Mouse (Mus musculus): Measurements from ENCODE around the gene P2ry12.

The P2ry12 gene

DNA sequence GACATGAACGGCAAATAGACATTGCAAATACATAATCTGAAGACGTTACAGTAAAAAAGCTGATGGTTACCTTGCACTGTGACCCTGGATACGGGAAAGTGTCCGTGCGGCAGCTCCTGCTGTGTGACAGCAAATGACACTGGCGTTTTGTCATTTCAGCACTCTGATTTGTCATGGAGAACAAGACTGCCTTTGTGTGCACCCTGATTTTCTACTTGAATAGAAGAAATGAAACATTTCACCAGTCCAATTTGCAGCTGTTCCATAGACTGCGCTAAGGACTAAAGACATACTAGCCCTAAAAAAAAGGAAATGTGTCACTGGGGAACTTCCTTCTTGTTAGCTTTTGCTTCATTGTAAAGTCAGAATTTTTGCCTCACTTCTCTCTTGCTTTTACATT lies at the start of gene P2ry12:
Gene P2ry12 (minus strand): TSS at position 168 of the 400 bp plus-strand sequence.
- no peak for DNase-seq (ENCODE audit: low spot score)

DNA sequence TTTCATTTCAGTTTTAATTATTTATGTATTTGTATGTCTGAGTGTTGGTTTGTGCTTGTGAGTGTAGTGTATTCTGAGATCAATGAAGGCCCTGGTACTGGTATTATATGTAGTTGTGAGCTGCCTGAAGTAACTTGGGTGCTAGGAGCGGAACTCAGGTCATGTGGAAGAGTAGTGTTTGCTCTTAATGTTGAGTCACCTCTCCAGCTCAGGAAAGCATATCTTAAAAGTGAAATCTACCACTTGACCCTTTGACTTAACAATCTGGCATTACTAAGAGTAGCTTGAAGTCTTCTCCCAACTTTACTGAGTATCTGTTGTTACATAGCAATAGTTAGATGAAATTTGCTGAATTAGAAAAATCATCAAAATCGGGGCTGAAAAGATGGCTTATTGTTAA lies 42.8 kb upstream of the P2ry12 start:
- DNase-seq (ENCODE audit: low spot score): no peak

DNA sequence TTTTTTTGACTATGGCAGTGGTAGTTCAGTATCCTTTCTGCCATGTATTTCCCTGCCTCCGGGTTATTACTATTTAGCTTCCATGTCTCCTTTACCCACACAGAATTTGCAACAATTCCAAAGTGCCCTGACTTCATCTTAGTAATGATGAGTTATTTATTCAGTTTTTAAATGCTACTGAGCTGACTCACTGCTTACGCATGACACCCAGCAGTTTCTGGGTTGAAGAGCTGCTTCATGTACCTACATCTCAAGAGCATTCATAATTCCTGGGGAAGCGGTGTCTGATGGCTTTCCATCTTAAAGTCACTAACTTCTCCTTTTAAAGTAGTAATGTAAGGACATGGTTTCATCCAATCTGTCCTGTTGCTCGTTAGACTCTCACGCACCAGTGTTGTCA lies 42.3 kb upstream of the P2ry12 start:
- no peak for DNase-seq (ENCODE audit: low spot score)

DNA sequence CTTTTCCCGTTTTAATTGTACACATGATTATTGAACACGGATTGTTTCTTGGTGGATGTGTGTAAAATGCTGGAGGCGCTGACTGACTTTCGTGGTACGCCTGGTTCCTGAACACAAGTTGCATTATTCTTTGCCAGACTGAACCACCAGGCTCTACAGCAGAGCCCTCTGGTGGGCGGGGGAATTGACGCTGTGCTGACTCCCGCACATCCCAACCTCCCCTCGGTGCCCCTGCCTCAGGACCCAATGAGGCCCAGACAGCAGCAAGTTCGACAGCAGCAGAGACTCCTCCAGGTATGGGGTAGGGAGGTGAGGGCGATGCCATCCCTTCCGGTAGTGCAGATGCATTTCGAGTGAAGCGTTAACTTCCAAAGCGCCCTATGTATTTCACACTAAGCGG lies 35.0 kb upstream of the P2ry12 start:
- DNase-seq (ENCODE audit: low spot score): no peak

DNA sequence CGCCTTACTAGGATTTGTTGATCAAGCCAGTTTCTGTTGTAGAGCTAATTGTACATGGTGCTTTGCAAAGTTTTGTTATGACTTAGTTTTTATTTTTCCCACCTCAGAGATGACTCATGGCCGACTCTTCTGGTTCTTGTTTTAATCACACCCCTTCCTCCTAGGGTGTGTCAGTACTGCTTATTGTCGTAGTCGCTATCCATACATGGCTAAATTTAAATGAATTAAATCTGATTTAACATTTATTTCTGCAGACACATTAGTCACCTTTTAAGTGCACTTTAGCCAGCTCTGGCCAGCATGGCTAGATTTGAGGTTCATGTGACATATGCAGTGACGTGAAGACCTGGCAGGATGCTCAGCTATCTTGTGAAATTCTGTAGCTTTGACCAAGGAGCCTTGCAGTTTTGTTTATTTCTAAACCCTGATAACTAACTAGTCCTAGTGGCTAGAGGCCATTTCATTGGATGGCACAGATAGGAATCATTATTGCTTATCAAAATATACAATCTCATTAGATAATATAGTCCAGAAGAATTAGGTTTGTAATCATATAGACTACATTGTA lies 34.0 kb upstream of the P2ry12 start:
- no peak for DNase-seq (ENCODE audit: low spot score)

DNA sequence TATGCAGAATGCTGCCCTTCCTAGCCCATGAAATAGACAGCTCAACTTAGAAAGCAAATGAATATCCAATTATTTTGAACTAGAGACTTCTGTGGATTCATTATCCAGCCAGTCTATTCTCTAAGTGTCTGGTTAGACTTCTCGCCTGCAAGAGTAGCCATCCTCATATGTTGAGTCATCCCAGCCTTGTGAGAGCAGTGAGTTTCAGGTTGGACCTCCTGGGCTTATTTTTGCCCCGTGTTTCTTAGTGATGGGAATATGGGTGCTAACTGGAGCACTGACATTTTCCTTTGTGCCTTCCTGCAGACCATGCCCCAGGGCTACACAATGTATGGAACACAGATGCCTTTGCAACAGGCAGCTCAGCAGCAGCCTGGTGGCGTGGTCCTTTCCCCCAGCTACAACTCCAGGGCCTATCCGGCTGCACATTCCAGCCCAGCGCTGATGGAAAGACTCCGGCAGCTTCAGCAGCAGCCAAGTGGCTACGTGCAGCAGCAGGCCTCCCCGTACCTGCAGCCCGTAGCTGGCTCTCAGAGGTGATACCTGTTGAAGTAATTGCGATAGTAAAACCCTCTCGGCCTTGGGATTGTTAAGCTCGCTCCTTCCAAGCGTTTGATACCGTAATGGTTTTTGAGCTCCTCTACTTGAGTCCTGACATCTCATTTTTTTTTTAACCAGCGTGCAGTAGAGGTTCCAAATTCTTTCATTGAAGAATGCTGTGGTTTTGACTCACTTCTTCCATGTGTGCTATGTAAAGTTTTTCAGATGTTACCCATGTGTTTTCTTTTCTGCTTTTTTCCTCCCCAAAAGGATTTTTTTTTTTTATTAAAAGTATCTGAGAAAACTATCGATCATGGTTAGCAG lies 33.3 kb upstream of the P2ry12 start:
- DNase-seq (ENCODE audit: low spot score): no peak

DNA sequence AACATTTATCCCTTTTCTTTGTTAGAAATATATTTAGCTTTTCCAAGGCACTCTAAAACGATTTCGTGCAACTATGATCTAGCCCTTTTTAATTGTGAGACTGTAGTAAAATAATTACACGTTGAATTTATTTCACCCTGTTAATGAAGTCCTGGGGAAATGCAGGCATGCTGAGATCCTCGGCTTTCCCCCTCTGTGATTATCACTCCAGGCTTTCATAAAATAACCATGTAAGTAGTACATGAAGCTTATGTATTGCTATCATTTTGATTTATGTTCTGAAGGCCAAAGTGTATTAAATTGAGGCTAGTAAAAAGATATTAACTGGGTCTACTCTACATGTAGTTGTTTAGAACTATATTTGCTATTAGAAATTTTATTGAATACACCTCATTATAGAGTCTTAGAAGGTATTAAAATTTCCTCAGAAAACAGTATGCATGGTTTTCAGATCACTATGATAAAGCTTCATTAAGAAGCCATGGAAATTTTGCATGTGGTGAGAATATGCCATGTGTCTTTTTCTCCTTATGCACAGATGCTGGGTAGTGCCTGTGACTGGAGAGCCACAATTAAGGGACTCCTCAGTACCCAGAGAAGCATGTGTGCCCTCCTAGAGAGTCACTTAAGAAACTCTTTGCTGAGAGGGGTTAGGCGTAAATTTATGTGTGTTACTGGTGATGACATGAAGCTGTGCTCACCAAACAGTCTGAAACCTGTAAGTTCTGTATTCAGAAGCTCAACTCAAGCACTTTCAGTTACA lies 30.9 kb upstream of the P2ry12 start:
- DNase-seq (ENCODE audit: low spot score): no peak

DNA sequence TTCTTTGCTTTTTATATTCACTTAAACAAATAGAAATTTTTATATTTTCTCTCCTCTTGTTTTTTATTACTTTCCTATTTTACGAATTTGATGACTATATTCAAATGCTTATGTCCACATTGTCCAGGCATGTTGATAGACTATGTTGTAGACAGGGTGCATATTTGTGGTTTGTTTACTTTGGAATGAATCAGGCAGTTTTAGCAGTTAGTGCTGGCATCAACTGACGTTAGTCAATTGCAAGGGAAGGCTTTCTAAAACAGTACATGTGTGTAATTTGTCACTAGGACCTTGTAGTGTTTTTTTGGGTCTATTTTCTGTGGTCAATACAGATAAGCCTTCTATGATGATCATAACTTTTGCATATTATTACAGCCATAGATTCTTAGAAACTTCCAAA lies 27.9 kb upstream of the P2ry12 start:
- DNase-seq (ENCODE audit: low spot score): no peak

DNA sequence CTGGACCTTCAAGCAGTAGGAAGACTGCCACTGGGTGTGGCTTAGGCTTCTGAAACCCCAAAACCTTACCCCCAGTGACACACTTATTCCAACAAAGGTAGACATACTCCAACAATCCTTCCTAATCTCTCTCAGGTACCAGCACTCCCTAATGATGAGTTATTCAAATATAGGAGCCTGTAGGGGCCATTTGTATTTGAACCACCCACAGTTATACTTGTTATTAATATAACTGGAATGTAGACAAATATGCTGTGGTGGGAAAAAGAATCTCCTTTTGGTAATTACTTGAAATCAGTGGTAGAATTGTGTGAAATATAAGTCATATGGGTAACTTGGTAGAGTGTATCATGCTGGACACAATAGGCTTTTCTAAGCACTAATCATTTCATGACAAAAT lies 15.9 kb upstream of the P2ry12 start:
- DNase-seq (ENCODE audit: low spot score): no peak

DNA sequence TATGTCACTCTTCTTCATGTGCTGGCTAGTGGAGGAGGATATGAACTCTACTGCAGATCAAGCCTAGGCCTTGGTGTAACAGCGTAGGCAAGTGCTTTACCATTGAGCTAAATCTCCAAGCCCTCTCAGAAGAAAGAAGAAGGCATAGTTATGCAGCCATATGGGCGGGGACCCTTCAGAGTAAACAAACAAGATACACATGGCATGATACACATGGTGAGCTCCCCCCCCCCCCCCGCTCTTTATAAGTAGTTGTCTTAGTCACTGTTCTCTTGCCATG lies 15.5 kb upstream of the P2ry12 start:
- DNase-seq (ENCODE audit: low spot score): no peak

DNA sequence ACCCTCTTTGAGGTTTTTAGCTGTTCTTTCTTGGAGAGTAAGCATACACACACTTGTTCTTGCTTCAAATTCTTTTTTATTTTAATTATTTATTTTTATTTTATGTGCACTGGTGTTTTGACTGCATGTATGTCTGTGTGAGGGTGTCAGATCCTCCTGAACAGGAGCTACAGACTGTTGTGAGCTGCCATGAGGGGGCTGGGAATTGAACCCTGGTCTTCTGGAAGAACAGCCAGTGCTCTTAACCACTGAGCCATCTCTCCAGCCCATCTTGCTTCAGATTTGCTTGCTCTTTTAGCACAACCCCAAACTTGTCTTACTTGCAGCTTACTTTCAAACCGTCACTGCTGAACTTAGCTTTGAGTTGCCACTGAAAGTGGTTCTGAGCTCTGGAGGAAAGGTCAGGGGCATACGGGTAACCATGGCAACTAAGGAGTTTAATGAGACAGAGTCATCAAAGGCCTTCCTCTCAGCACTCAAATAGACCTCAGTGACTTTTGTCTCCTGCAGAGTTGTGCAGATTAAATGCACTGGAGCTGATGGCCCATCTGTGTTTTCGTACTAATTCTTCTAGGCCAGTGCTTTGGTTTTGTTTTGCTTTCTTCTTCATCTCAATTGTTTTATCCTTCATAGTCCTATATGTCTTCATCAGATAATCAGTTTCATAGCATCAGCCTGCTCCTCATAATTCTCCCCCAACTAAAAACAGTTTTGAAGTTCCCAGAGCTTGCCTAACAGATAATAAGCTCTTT lies 15.0 kb upstream of the P2ry12 start:
- DNase-seq (ENCODE audit: low spot score): no peak

DNA sequence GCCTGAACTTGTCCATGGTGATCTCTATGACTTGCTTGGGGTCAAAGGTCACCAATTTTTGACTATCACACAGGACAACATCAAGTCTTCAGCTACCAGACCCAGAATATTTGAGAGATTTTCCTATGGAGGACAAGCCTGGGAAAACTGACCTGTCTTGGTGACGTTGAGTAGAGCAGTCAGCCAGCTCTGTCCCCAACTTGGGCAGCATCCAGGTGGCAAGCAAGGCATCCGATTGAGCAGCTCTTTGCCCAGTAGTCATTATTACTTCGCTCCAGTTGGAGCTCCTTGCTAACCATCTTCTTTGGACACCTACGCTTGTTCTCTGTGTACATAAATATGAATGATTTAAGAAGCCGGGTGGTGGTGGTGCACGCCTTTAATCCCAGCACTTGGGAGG lies 8.1 kb upstream of the P2ry12 start:
- DNase-seq (ENCODE audit: low spot score): no peak

DNA sequence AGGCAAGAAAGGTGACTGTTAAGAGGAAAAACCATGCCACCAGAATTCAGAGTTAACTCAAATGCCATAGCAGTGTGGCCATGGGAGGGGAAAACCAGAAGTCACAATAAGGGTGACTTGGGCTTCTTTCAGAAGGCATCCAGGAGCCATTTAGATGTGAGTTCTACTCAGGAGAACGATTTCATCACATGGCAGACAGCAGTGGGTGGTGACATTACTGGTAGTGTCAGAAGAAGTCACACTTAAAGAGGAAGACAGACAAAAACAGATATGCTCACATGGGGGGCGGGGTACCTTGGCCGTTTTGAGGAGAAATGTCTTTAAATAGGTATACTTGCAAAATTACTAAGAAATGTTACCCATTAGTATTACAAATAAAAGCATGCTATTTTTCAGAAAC lies 1.3 kb upstream of the P2ry12 start:
- DNase-seq (ENCODE audit: low spot score): no peak

DNA sequence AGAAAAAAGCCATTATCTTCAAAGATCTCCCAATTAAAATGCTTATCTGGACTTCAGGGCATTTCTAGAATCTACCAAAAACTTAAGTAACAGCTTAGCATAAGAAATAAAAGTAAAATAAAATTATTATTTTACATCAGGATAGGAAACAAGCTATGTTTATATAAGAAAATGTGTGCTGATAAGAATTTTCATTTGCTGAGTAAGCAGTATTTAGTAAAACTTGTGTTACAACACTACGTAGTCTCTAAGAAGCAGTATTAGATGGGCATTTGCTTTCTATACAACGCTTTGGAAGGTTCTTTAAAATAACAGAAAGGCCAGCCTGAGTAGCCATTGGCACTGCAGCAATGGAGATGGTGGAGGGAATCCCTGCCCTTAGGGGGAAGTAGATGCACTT lies 746 bp upstream of the P2ry12 start:
- DNase-seq (ENCODE audit: low spot score): no peak

DNA sequence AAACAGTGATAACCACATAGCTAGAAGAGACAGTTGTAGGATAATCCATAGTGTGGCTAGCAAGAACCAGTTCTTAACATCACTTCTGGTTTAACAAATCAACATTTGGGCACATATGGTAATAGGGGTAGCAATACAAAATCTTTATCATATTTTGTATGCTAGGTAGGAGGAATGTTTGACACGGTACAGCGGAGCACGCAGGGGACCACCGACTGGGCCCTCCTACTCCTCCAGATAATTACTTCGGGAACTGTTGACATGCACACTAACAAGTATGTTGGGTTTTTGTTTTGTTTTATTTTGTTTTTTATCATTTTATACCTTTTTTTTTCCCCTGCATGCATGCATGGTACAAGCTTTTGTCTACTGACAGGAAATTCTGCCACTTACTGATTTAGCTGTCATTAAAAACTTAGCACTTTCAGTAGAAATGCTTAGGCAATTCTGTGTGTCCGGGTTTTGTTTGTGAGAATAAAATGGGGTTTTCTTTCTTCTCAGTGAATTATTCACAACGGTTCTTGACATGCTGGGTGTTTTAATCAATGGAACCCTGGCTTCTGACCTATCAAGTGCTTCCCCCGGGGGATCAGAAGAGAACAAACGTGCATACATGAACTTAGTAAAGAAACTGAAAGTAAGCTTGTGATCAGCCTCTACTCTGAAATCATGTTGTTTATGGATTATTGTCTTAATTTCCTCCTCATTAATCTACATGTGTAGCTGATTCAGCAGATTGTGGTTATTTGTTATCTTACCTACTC lies 780 bp downstream of the P2ry12 start:
- DNase-seq (ENCODE audit: low spot score): no peak

DNA sequence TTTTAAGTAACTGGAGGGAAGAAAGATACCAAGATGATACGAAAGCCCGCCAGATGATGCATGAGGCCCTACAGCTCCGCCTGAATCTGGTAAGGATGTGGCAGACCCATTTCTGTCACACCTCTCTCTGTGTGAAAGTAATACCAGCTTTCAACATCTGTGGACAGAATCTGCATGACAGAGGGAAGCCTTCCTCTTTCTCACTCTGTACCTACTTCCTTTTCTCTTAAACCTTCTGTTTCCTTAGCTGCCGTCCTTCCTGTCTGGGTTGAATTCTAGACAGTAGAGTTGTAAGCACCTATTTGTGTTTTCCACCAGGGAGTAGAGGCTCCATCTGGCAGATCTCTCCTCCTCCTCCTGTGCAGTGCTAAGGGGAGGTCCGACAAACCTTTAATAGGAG lies 1.9 kb downstream of the P2ry12 start:
- no peak for DNase-seq (ENCODE audit: low spot score)

DNA sequence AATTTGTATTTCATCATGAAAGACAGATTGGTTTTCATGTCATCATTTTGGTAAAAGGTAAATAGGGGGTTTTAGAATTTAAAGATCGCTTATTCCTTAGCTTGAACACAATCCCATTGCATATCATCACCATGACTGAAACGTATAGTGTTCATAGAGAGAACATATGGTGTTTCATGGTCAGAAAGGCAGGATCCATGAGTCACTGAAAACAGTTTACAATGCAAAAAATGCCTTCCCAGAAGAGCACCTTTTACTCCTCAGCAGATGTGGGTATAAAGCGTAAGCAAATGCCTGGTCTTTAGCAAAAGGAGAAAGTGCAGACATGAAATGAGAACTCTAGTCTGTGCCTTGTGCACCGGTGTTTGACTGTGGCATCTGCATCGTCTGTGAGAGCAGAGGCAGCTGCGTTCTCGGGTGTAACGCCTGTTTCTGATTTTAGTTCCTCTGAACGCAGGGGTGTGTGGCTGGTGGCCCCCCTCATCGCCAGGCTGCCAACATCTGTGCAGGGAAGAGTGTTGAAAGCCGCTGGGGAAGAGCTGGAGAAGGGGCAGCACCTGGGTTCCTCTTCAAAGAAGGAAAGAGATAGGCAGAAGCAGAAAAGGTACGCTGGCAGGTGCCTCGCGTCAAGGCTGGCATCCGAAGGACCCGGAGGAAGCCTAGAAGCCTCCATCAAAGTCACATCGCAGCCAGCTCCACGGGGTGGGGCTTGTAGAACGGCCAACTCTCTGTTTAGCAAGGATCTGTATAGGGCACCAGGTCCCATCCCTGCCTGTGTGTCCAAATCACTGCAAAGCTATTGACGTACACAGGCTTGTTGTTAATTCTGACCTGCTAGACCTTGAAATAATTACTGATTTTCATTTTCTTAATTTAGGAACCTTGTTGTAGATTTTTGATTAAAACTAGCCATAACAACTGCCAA lies 4.7 kb downstream of the P2ry12 start:
- DNase-seq (ENCODE audit: low spot score): no peak

DNA sequence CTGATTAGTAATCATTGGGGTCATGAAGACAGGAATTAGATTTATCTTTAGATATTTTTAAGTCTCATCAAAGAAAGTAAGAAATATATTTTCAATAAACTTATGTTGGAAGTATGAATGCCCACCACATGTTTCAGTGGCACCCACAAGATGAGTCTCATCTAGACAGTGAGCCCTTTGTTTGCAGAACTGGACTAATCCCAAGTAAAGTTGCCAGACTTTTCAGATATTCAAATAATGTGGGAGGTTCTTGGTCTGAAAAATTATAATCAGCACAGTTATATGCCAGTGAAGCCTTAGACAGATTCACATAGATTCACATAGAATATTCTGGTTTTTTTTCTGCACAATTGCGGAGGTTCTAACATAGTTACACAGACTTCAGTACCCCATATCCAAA lies 12.2 kb downstream of the P2ry12 start:
- no peak for DNase-seq (ENCODE audit: low spot score)

DNA sequence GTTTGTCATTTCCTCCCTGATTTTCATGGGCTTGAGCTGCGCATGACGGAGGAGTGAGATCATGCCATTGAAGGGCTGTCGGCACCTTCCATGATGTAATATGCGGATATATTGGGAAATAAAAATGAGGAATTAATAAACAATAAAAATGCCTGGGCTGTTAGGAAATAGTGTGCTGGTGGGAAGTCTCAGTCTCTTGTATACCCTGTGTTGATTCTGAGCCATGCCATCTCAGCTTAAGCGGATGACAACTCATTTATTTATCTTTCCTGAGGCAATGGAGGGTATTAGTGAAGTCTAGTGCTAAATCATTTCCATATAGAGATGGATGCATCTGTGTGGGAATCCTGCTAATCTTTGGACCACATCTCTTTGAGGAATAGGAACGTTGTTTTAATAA lies 14.6 kb downstream of the P2ry12 start:
- DNase-seq (ENCODE audit: low spot score): no peak

DNA sequence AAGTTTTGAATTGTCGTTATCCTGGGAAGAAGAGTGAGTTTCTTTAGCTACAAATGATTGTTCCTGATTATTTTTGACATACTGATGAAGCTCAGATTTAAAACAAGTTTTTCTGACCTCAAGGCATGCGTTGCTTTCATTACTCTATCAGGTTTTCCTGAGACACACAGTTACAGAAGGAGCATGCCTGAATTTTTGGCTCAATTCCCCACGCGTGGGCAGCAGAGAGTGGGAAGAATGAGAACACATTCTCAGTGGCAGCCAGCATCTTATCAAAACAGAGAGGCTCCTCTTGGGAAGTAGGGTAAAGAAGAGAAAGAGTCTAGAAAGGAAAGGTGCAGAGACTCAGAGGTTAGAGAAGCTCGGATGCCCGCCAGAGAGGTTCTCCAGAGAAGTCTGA lies 19.3 kb downstream of the P2ry12 start:
- DNase-seq (ENCODE audit: low spot score): no peak

DNA sequence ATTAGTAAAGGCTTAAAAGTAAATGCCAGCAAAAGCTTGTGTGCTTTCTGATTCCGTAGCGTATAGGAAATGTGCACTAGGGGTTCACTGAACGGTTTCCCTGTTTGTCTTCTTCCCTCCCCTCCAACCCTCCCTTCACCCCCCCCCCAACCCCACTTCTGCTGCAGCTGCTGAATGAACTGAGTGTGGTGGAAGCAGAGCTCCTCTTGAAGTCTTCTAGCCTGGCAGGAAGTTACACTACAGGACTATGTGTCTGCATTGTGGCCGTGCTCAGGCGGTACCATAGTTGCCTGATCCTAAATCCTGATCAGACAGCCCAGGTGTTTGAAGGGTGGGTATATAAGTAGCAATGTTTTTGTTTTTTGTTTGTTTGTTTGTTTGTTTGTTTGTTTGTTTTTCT lies 27.8 kb downstream of the P2ry12 start:
- DNase-seq (ENCODE audit: low spot score): no peak
